Mouse (Mus musculus): ENCODE results near the gene Catsper1. TPM values are rescaled to one million over a fixed set of nuclear protein-coding genes. Genes with fewer than 3 reads are reported as not detected.

Gene Catsper1
- polyA plus RNA-seq, 1 experiment: not detected

- no peaks in the 10 kb centered on the region for H3K27me3 ChIP-seq (ENCODE audit: control insufficient read depth, insufficient read depth, low read length)
- no peak for TF ChIP-seq POLR2A (IDR thresholded peaks at IDR 0.05; ENCODE audit: borderline replicate concordance, insufficient read depth, low read length)
- TF ChIP-seq CTCF (IDR thresholded peaks at IDR 0.05; ENCODE audit: borderline replicate concordance, insufficient read depth, low read depth, low read length): no peak
- peak overlapping the region; percentile 52; the same call in 1 of the 2 replicates for H3K27ac ChIP-seq (ENCODE audit: insufficient read depth, low read length)
- H3K4me3 ChIP-seq (replicated peaks; ENCODE audit: insufficient read depth, low read depth, low read length): peak overlapping the region; percentile 98
- no peak for DNase-seq
- 41% methylated on average over 12 of the region's 12 CpGs for WGBS
- H3K4me1 ChIP-seq (ENCODE audit: control insufficient read depth, insufficient read depth, low read length): peaks cover 23% of the 10 kb centered on the region
Measured at GRCm38 (mm10) chr19:5389647-5390046, 54.1 kb downstream of the Catsper1 start.

DNA sequence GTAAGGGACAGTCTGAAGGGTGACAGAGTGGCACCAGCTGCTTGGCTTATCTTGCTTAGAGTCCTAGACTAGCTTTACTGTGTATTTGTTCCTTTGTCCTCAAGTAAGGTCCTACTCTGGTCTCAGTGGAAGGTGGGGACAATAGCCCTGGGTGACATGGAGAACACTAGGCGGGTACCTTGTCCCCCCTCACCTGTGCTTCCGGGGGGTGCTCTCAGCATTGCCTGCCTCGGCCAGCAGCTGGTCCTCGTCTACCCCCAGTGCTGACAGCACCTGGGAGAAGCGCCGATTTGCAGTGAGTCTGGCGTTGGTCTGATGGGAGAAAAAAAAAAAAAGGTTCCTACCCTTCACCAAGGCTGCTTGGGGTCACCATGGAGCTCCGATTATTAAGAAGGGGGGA is 54.9 kb downstream of the Catsper1 start:
- Histone ChIP-seq H3K27me3 (ENCODE audit: control insufficient read depth, insufficient read depth, low read length) (no peaks in the 10 kb centered on the region), H3K4me1 (ENCODE audit: control insufficient read depth, insufficient read depth, low read length) (peaks cover 26% of the 10 kb centered on the region), H3K27ac (ENCODE audit: insufficient read depth, low read length) (no peak overlapping the region), H3K4me3 (replicated peaks; ENCODE audit: insufficient read depth, low read depth, low read length) (no peak overlapping the region)
- DNase-seq: no peak
- TF ChIP-seq POLR2A (IDR thresholded peaks at IDR 0.05; ENCODE audit: borderline replicate concordance, insufficient read depth, low read length): no peak
- no peak for TF ChIP-seq CTCF (IDR thresholded peaks at IDR 0.05; ENCODE audit: borderline replicate concordance, insufficient read depth, low read depth, low read length)
- 82% methylated on average over 8 of the region's 8 CpGs for WGBS

DNA sequence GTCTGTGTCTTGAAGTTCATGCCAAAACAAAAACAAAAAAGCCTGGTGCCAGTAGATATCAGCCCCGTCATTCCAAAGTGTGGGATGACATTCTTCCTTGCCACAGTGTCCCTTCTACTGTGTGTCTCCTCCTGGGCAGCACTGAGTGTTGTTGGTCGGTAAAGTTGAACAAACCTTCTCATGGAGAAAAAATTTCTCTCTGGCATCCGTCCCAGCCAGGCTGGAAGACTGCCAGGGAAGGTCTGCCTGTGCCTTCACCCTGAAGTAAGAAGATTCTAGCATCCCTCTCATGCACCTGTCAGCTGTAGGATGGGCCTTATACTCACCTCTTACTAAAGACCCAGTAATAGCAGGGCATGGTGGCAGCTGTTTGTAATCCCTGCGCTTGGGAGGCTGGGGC is 57.4 kb downstream of the Catsper1 start:
- Histone ChIP-seq H3K4me3 (replicated peaks; ENCODE audit: insufficient read depth, low read depth, low read length) (no peak overlapping the region), H3K27ac (ENCODE audit: insufficient read depth, low read length) (no peak overlapping the region), H3K27me3 (ENCODE audit: control insufficient read depth, insufficient read depth, low read length) (no peaks in the 10 kb centered on the region), H3K4me1 (ENCODE audit: control insufficient read depth, insufficient read depth, low read length) (peaks cover 22% of the 10 kb centered on the region; the same call in 1 of the 2 replicates)
- DNase-seq: peak; percentile 74 to 79
- 15% methylated on average over 4 of the region's 4 CpGs for WGBS
- TF ChIP-seq CTCF (IDR thresholded peaks at IDR 0.05; ENCODE audit: borderline replicate concordance, insufficient read depth, low read depth, low read length) (no peak), POLR2A (IDR thresholded peaks at IDR 0.05; ENCODE audit: borderline replicate concordance, insufficient read depth, low read length) (no peak)

Other genes starting within 250 kb of the Catsper1 start
- gene Yif1a, start 247.2 kb upstream of the Catsper1 start, polyA plus RNA-seq (2012; rRNA removed): 98.4 and 103 TPM in 2 replicates
- 89.3 and 90.3 TPM in 2 replicates for gene Cnih2, start 237.2 kb upstream of the Catsper1 start, polyA plus RNA-seq (2012; rRNA removed)
- gene Rab1b, start 228.7 kb upstream of the Catsper1 start, polyA plus RNA-seq (2012; rRNA removed): 191 and 195 TPM in 2 replicates
- gene Klc2, start 217.2 kb upstream of the Catsper1 start, polyA plus RNA-seq (2012; rRNA removed): 318 and 338 TPM in 2 replicates
- gene Pacs1, start 62.6 kb upstream of the Catsper1 start, polyA plus RNA-seq (2012; rRNA removed): 26.7 and 28.0 TPM in 2 replicates
- 175 and 181 TPM in 2 replicates for gene Sf3b2, start 40.3 kb upstream of the Catsper1 start, polyA plus RNA-seq (2012; rRNA removed)
- gene Gal3st3, start 37.4 kb upstream of the Catsper1 start, polyA plus RNA-seq (2012; rRNA removed): 49.2 and 55.9 TPM in 2 replicates
- gene Cst6, start 13.8 kb downstream of the Catsper1 start, polyA plus RNA-seq (2012; rRNA removed): 15.4 and 19.0 TPM in 2 replicates
- gene Eif1ad, start 31.0 kb downstream of the Catsper1 start, polyA plus RNA-seq (2012; rRNA removed): 28.0 and 30.6 TPM in 2 replicates
- gene Banf1, start 31.4 kb downstream of the Catsper1 start, polyA plus RNA-seq (2012; rRNA removed): 88.7 and 96.0 TPM in 2 replicates
- gene Sart1, start 53.0 kb downstream of the Catsper1 start, polyA plus RNA-seq (2012; rRNA removed): 77.5 and 86.5 TPM in 2 replicates
- 0.21 TPM in 1 of 2 replicates, not detected in the other for gene Tsga10ip, start 66.8 kb downstream of the Catsper1 start, polyA plus RNA-seq (2012; rRNA removed)
- gene Drap1, start 89.2 kb downstream of the Catsper1 start, polyA plus RNA-seq (2012; rRNA removed): 281 and 309 TPM in 2 replicates
- 130 and 134 TPM in 2 replicates for gene AI837181, start 89.4 kb downstream of the Catsper1 start, polyA plus RNA-seq (2012; rRNA removed)
- gene Fosl1, start 111.8 kb downstream of the Catsper1 start, polyA plus RNA-seq (2012; rRNA removed): not detected in 2 replicates
- gene Ccdc85b, start 122.2 kb downstream of the Catsper1 start, polyA plus RNA-seq (2012; rRNA removed): 31.0 and 32.5 TPM in 2 replicates
- gene Fibp, start 124.9 kb downstream of the Catsper1 start, polyA plus RNA-seq (2012; rRNA removed): 140 and 146 TPM in 2 replicates
- gene Ctsw, start 132.8 kb downstream of the Catsper1 start, polyA plus RNA-seq (2012; rRNA removed): 1.2 and 1.5 TPM in 2 replicates
- 43.3 and 43.4 TPM in 2 replicates for gene Efemp2, start 138.2 kb downstream of the Catsper1 start, polyA plus RNA-seq (2012; rRNA removed)
- 94.2 and 115 TPM in 2 replicates for gene Mus81, start 152.7 kb downstream of the Catsper1 start, polyA plus RNA-seq (2012; rRNA removed)
- 1,135 and 1,193 TPM in 2 replicates for gene Cfl1, start 154.7 kb downstream of the Catsper1 start, polyA plus RNA-seq (2012; rRNA removed)
- 6.7 and 6.8 TPM in 2 replicates for gene 1700020D05Rik, start 168.0 kb downstream of the Catsper1 start, polyA plus RNA-seq (2012; rRNA removed)
- gene Snx32, start 174.8 kb downstream of the Catsper1 start, polyA plus RNA-seq (2012; rRNA removed): 176 and 185 TPM in 2 replicates
- gene Ovol1, start 224.9 kb downstream of the Catsper1 start, polyA plus RNA-seq (2012; rRNA removed): 0.05 TPM in 1 of 2 replicates, not detected in the other
- 5.1 and 5.6 TPM in 2 replicates for gene Ap5b1, start 232.3 kb downstream of the Catsper1 start, polyA plus RNA-seq (2012; rRNA removed)

All from cerebellum, adult 2 months (tissue).